Mouse (Mus musculus): ENCODE data around the gene Snx32.
A peak's percentile ranks its signal among the peaks of the same experiment; 100 is the strongest.
"Not testable (repeated sequence)": the region's sequence is repeated elsewhere in the genome, so short reads cannot be mapped to it uniquely, and the experiment has no call there.

The Snx32 gene

GRCm38 (mm10) chr19:5512091-5513004 lies 2.0 kb upstream of the Snx32 start:
- peak; percentile 60 for DNase-seq (ENCODE audit: low spot score)

DNA sequence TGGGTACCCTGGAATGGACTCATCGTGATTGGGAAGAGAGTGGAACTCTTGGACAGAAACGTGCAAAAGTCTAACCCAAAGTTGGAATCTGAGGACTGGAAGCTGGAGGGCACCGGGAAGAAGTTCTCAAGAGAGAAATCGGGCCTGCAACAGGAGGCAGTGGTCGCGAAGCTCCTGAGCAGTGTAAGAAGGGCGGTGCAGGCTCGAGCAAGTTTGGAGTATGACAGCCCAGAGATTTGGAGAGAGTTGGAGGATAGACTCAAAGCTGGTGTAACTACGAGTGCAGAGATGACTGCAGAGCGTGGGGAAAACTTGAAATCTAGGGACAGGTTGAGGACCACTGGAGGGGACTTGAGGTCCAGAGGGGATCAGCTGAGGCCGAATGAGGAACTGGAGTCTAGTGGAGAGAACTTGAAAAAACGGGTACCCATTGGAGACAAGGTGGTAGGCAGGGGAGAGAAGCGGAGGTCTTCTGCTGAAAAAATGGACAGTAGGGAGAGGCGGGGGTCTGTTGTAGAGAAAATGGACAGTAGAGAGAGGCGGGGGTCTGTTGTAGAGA lies 815 bp upstream of the Snx32 start:
- DNase-seq (ENCODE audit: low spot score), result no peak

GRCm38 (mm10) chr19:5503687-5504086 lies 6.7 kb downstream of the Snx32 start, which contains the start of gene 1700020D05Rik:
Gene 1700020D05Rik, minus strand, starts transcription at chr19:5503787.
- DNase-seq (ENCODE audit: low spot score), result no peak

- DNase-seq (ENCODE audit: low spot score), result no peak
Measured at GRCm38 (mm10) chr19:5500330-5500875, 9.9 kb downstream of the Snx32 start.

- no peak for DNase-seq (ENCODE audit: low spot score)
Measured at GRCm38 (mm10) chr19:5496052-5496370, 14.3 kb downstream of the Snx32 start.

- no peak for DNase-seq (ENCODE audit: low spot score)
Measured at GRCm38 (mm10) chr19:5495353-5496051, 14.8 kb downstream of the Snx32 start.

DNA sequence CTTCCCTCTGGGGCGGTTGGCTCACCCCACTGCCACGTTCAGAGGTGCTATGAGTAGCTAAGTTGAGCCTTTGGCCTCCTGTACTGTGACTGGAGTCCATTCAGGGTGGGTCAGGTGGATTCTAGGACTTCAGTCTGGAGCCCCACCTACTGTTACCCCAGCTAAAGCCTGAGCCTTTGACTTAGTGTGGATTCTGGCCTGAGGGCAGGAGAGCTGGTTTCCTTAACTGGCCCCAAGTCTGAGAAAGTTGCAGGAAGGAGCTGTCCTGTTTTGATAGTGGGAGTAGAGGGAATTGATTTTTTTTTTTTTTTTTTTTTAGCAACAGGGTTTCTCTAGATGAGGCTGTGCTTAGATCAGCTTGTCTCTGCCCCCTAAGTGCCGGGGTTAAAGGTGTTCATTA lies 16.0 kb downstream of the Snx32 start:
- DNase-seq (ENCODE audit: low spot score), result no peak

GRCm38 (mm10) chr19:5493301-5493721 lies 17.0 kb downstream of the Snx32 start:
- not testable (repeated sequence) for DNase-seq (ENCODE audit: low spot score)

DNA sequence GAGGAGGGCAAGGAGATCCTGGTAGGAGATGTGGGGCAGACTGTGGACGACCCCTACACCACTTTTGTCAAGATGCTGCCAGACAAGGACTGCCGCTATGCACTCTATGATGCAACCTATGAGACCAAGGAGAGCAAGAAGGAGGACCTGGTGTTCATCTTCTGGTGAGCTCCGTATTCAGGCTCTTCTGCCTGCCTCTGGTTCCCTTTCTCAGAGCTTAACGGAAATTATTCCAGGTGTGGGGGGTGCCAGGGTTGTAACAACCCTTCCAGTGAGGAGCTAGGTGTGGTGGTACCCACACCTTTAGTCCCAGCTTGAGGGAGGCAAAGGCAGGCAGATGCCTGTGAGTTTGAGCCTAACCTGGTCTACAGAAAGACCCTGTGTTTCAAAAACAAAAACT lies 17.7 kb downstream of the Snx32 start:
- DNase-seq (ENCODE audit: low spot score), result no peak

GRCm38 (mm10) chr19:5490898-5491708 lies 19.2 kb downstream of the Snx32 start:
- DNase-seq (ENCODE audit: low spot score), result peak; percentile 83

- DNase-seq (ENCODE audit: low spot score), result peak; percentile 96
Measured at GRCm38 (mm10) chr19:5490313-5490897, 19.9 kb downstream of the Snx32 start, which contains the start of gene Cfl1. Gene Cfl1, plus strand, starts transcription at chr19:5490455.

- not testable (repeated sequence) for DNase-seq (ENCODE audit: low spot score)
Measured at GRCm38 (mm10) chr19:5489721-5490120, 20.6 kb downstream of the Snx32 start.

GRCm38 (mm10) chr19:5488878-5489571 lies 21.3 kb downstream of the Snx32 start:
- peak; percentile 98 for DNase-seq (ENCODE audit: low spot score)

GRCm38 (mm10) chr19:5487768-5488550 lies 22.4 kb downstream of the Snx32 start, which contains the start of gene Mus81:
Gene Mus81, minus strand, starts transcription at chr19:5488402.
- DNase-seq (ENCODE audit: low spot score), result peak; percentile 98

- DNase-seq (ENCODE audit: low spot score), result no peak
Measured at GRCm38 (mm10) chr19:5486771-5487170, 23.6 kb downstream of the Snx32 start.

DNA sequence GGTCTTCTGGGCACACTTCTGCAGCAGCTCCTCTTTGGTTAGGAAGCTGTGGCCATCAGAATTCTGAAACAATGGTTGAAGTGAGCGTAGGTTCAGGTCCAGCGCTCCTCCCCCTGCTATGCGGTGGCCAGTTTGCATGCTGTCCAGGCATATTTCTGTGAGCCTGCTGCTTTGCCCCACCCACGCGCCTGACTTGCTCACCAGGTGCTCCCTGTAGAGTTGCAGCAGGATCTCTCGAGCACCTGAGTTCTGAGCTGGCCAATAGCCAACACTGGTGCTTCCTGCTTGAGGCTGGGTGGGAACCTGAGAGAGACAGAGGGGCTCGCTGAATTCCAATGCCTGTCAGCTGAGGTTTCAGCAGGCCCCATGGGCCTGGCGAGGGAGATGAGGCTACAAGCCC lies 24.1 kb downstream of the Snx32 start:
- DNase-seq (ENCODE audit: low spot score), result peak; percentile 64

DNA sequence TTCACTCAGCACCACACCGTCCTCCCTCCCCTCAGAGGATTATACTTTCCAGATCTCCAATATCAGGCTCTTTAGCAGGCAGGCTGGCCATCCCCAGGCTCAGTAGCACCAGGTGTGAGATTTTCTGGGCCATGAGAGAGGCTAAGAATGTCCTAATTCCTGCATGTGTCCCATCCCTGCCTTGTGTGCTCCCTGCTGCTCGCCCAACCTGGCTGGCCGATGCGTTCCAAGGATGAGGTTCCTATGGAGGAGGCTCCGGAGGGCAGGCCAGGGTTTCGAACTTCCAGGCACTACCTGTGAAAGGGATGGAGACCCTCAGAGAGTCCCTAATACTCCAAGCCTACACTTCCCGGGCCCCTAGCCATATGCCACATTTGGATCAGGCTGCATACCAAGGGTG lies 24.5 kb downstream of the Snx32 start:
- no peak for DNase-seq (ENCODE audit: low spot score)

DNA sequence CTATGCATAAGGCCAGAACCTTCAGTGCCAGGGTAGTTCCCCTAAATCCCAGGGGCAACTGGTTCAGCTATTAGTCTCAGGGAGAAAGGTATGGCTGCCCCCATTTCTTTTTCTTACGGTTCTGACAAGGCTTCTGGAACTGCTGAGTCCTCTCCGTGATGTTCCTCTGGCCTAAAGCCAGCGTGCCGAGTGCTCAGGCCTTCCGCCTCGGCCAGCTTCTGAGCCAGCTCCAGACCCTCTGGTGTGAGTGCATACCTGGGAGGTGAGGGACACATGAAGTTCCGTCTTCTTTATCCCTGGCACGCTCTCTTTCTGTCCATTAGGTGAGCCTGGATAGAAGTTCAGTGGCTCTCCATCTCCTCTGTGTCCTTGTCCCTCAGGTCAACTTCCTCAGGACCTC lies 25.0 kb downstream of the Snx32 start:
- DNase-seq (ENCODE audit: low spot score), result no peak

GRCm38 (mm10) chr19:5484496-5484895 lies 25.8 kb downstream of the Snx32 start:
- no peak for DNase-seq (ENCODE audit: low spot score)
